Mouse (Mus musculus): ENCODE measurements around the gene Vat1. TPM values are rescaled to one million over a fixed set of nuclear protein-coding genes. Genes with fewer than 3 reads are reported as not detected.
"Not testable (repeated sequence)": the region's sequence is repeated elsewhere in the genome, so short reads cannot be mapped to it uniquely, and the experiment has no call there.

Gene Vat1
- polyA plus RNA-seq, 1 experiment from 2014 or later: 34.2 TPM

- Histone ChIP-seq H3K4me2 (no peak overlapping the region), H3K4me1 (peaks cover 15% of the 10 kb centered on the region), H3K27ac (no peak overlapping the region), H3K9ac (no peak overlapping the region), H3K9me3 (no peaks in the 10 kb centered on the region), H3K36me3 (peaks cover 7% of the 10 kb centered on the region), H3K4me3 (no peak overlapping the region), H3K27me3 (no peaks in the 10 kb centered on the region)
- ATAC-seq (ENCODE audit: insufficient number of reproducible peaks, insufficient read depth, low FRiP score, low TSS enrichment, low read depth): no peak
- 72% methylated on average over 10 of the region's 10 CpGs for WGBS
Measured at GRCm38 (mm10) chr11:101452093-101452774, 13.8 kb downstream of the Vat1 start.

- H3K27ac ChIP-seq: no peak overlapping the region
- H3K9me3 ChIP-seq: no peaks in the 10 kb centered on the region
- peaks cover 15% of the 10 kb centered on the region for H3K4me1 ChIP-seq
- ATAC-seq (ENCODE audit: insufficient number of reproducible peaks, insufficient read depth, low FRiP score, low TSS enrichment, low read depth): no peak
- 93% methylated on average over 10 of the region's 10 CpGs for WGBS
- H3K9ac ChIP-seq: no peak overlapping the region
- no peaks in the 10 kb centered on the region for H3K27me3 ChIP-seq
- H3K36me3 ChIP-seq: peaks cover under 1% of the 10 kb centered on the region; the same call in 1 of the 2 replicates
- no peak overlapping the region for H3K4me3 ChIP-seq
- H3K4me2 ChIP-seq: no peak overlapping the region
Measured at GRCm38 (mm10) chr11:101451536-101451935, 14.5 kb downstream of the Vat1 start.

GRCm38 (mm10) chr11:101450394-101450793 is 15.6 kb downstream of the Vat1 start:
- Histone ChIP-seq H3K4me2 (no peak overlapping the region), H3K4me3 (no peak overlapping the region), H3K27me3 (no peaks in the 10 kb centered on the region), H3K27ac (no peak overlapping the region), H3K9me3 (no peaks in the 10 kb centered on the region), H3K4me1 (peaks cover 15% of the 10 kb centered on the region), H3K36me3 (peaks cover 8% of the 10 kb centered on the region), H3K9ac (no peak overlapping the region)
- 84% methylated on average over 3 of the region's 3 CpGs for WGBS
- ATAC-seq (ENCODE audit: insufficient number of reproducible peaks, insufficient read depth, low FRiP score, low TSS enrichment, low read depth): no peak

- not testable (repeated sequence) for H3K27me3 ChIP-seq; H3K27ac ChIP-seq; ATAC-seq (ENCODE audit: insufficient number of reproducible peaks, insufficient read depth, low FRiP score, low TSS enrichment, low read depth); H3K4me2 ChIP-seq; H3K9ac ChIP-seq; H3K4me3 ChIP-seq; H3K9me3 ChIP-seq
- Histone ChIP-seq H3K4me1 (peaks cover 13% of the 10 kb centered on the region), H3K36me3 (peaks cover 16% of the 10 kb centered on the region)
- 86% methylated on average over 4 of the region's 4 CpGs for WGBS
Measured at GRCm38 (mm10) chr11:101449596-101449995, 16.4 kb downstream of the Vat1 start.

- ATAC-seq (ENCODE audit: insufficient number of reproducible peaks, insufficient read depth, low FRiP score, low TSS enrichment, low read depth): no peak
- H3K27me3 ChIP-seq: no peaks in the 10 kb centered on the region
- peaks cover 16% of the 10 kb centered on the region for H3K4me1 ChIP-seq
- H3K4me3 ChIP-seq: peak overlapping the region; percentile 36; the same call in 1 of the 2 replicates
- 82% methylated on average over 4 of the region's 4 CpGs for WGBS
- peaks cover 23% of the 10 kb centered on the region for H3K36me3 ChIP-seq
- H3K9me3 ChIP-seq: no peaks in the 10 kb centered on the region
- peak overlapping the region; percentile 55 for H3K4me2 ChIP-seq
- peak overlapping the region; percentile 59; the same call in 1 of the 2 replicates for H3K9ac ChIP-seq
- no peak overlapping the region for H3K27ac ChIP-seq
Measured at GRCm38 (mm10) chr11:101448899-101449298, 17.1 kb downstream of the Vat1 start.

- 21% methylated on average over 10 of the region's 10 CpGs for WGBS
- Histone ChIP-seq H3K4me3 (peak within 1 kb of the TSS; percentile 36), H3K27ac (peak within 1 kb of the TSS; percentile 72), H3K9ac (peak within 1 kb of the TSS; percentile 59), H3K4me2 (peak within 1 kb of the TSS; percentile 55), H3K4me1 (peaks cover 22% of the 10 kb centered on the region), H3K9me3 (no peaks in the 10 kb centered on the region), H3K36me3 (peaks cover 29% of the 10 kb centered on the region), H3K27me3 (no peaks in the 10 kb centered on the region)
- peak; percentile 32; the same call in 1 of the 2 replicates for ATAC-seq (ENCODE audit: insufficient number of reproducible peaks, insufficient read depth, low FRiP score, low TSS enrichment, low read depth)
Measured at GRCm38 (mm10) chr11:101448274-101448746, 17.7 kb downstream of the Vat1 start, which contains the start of gene Ifi35. TSS of gene Ifi35 (plus strand) at chr11:101448407.

GRCm38 (mm10) chr11:101447786-101448185 is 18.2 kb downstream of the Vat1 start:
- Histone ChIP-seq H3K4me1 (peaks cover 26% of the 10 kb centered on the region), H3K4me2 (peak overlapping the region; percentile 55), H3K9me3 (no peaks in the 10 kb centered on the region), H3K27ac (peak overlapping the region; percentile 72), H3K36me3 (peaks cover 30% of the 10 kb centered on the region), H3K4me3 (peak overlapping the region; percentile 36; the same call in 1 of the 2 replicates), H3K27me3 (no peaks in the 10 kb centered on the region), H3K9ac (peak overlapping the region; percentile 59)
- WGBS: 85% methylated on average over 5 of the region's 5 CpGs
- no peak for ATAC-seq (ENCODE audit: insufficient number of reproducible peaks, insufficient read depth, low FRiP score, low TSS enrichment, low read depth)

GRCm38 (mm10) chr11:101446860-101447259 is 19.2 kb downstream of the Vat1 start:
- not testable (repeated sequence) for H3K4me3 ChIP-seq
- 88% methylated on average over 8 of the region's 8 CpGs for WGBS

GRCm38 (mm10) chr11:101446319-101446718 is 19.7 kb downstream of the Vat1 start:
- no peak overlapping the region for H3K4me2 ChIP-seq
- H3K27me3 ChIP-seq: no peaks in the 10 kb centered on the region
- H3K27ac ChIP-seq: no peak overlapping the region
- H3K9me3 ChIP-seq: no peaks in the 10 kb centered on the region
- H3K9ac ChIP-seq: no peak overlapping the region
- 86% methylated on average over 1 of the region's 1 CpGs for WGBS
- H3K36me3 ChIP-seq: peaks cover 30% of the 10 kb centered on the region
- peaks cover 26% of the 10 kb centered on the region for H3K4me1 ChIP-seq
- no peak overlapping the region for H3K4me3 ChIP-seq
- ATAC-seq (ENCODE audit: insufficient number of reproducible peaks, insufficient read depth, low FRiP score, low TSS enrichment, low read depth): no peak

More at GRCm38 (mm10) chr11:101446860-101447259, 19.2 kb downstream of the Vat1 start:
- not testable (repeated sequence) for H3K4me2 ChIP-seq; H3K27ac ChIP-seq; H3K9ac ChIP-seq; ATAC-seq (ENCODE audit: insufficient number of reproducible peaks, insufficient read depth, low FRiP score, low TSS enrichment, low read depth); H3K27me3 ChIP-seq; H3K9me3 ChIP-seq
- H3K4me1 ChIP-seq: peaks cover 26% of the 10 kb centered on the region
- H3K36me3 ChIP-seq: peaks cover 30% of the 10 kb centered on the region

- Histone ChIP-seq H3K27ac (peak overlapping the region; percentile 91), H3K9ac (peak overlapping the region; percentile 98), H3K9me3 (no peaks in the 10 kb centered on the region), H3K4me2 (peak overlapping the region; percentile 95), H3K36me3 (peaks cover 30% of the 10 kb centered on the region), H3K4me3 (peak overlapping the region; percentile 88), H3K4me1 (peaks cover 20% of the 10 kb centered on the region), H3K27me3 (no peaks in the 10 kb centered on the region)
- ATAC-seq (ENCODE audit: insufficient number of reproducible peaks, insufficient read depth, low FRiP score, low TSS enrichment, low read depth): 0 out of 2 replicates have a peak, but pooled peaks have one; percentile 1
- WGBS: 1% methylated on average over 14 of the region's 14 CpGs
Measured at GRCm38 (mm10) chr11:101442760-101443159, 23.3 kb downstream of the Vat1 start.

- peak within 1 kb of the TSS; percentile 91 for H3K27ac ChIP-seq
- WGBS: 1% methylated on average over 42 of the region's 42 CpGs
- H3K27me3 ChIP-seq: no peaks in the 10 kb centered on the region
- peak; percentile 98 for ATAC-seq (ENCODE audit: insufficient number of reproducible peaks, insufficient read depth, low FRiP score, low TSS enrichment, low read depth)
- peaks cover 30% of the 10 kb centered on the region for H3K36me3 ChIP-seq
- H3K4me2 ChIP-seq: peak within 1 kb of the TSS; percentile 95
- H3K4me3 ChIP-seq: peak within 1 kb of the TSS; percentile 88
- H3K4me1 ChIP-seq: peaks cover 20% of the 10 kb centered on the region
- no peaks in the 10 kb centered on the region for H3K9me3 ChIP-seq
- H3K9ac ChIP-seq: peak within 1 kb of the TSS; percentile 98
Measured at GRCm38 (mm10) chr11:101442127-101442693, 23.8 kb downstream of the Vat1 start, which contains the start of gene Rpl27. TSS of gene Rpl27 (plus strand) at chr11:101442298.
